Mouse (Mus musculus) ES-Bruce4 (cell line): ENCODE data around the gene Brsk2. TPM values are rescaled to one million over a fixed set of nuclear protein-coding genes. Genes with fewer than 3 reads are reported as not detected.

ENCODE experiments used
- H3K27ac ChIP-seq: 2 replicates; pipeline ENCODE4 v1.5.1; 2012; ENCODE audit warnings: low read length, inconsistent platforms; ENCODE audit not compliant: insufficient read depth
- H3K27me3 ChIP-seq: 2 replicates; pipeline ENCODE4 v1.6.1; 2012; ENCODE audit warnings: mild to moderate bottlenecking, low read length, inconsistent platforms; ENCODE audit not compliant: control insufficient read depth, poor library complexity, insufficient read depth, severe bottlenecking
- H3K36me3 ChIP-seq: 2 replicates; pipeline ENCODE4 v1.6.1; 2012; ENCODE audit warnings: inconsistent platforms, mild to moderate bottlenecking, low read length, moderate library complexity; ENCODE audit not compliant: control insufficient read depth, poor library complexity, insufficient read depth, severe bottlenecking
- H3K4me1 ChIP-seq: one replicate; pipeline ENCODE4 v1.8.1; 2011; ENCODE audit warnings: low read length; ENCODE audit not compliant: control insufficient read depth, insufficient read depth
- H3K4me3 ChIP-seq: 2 replicates; pipeline ENCODE4 v1.5.1; 2011; ENCODE audit warnings: low read depth, mild to moderate bottlenecking, low read length
- H3K9ac ChIP-seq: 2 replicates; pipeline ENCODE4 v1.6.1; 2012; ENCODE audit warnings: low read depth, mild to moderate bottlenecking, inconsistent platforms; ENCODE audit not compliant: poor library complexity, severe bottlenecking
- H3K9me3 ChIP-seq: replicated peaks from 2 replicates; pipeline ENCODE4 v1.6.1; 2012; ENCODE audit warnings: mild to moderate bottlenecking, low read length, inconsistent platforms; ENCODE audit not compliant: control insufficient read depth, poor library complexity, insufficient read depth, severe bottlenecking
- CTCF ChIP-seq: IDR thresholded peaks from one replicate; pipeline ENCODE4 v1.8.1; 2011; ENCODE audit warnings: low read depth, low read length
- EP300 ChIP-seq: IDR thresholded peaks from 2 replicates; pipeline ENCODE4 v1.6.1; 2011; ENCODE audit warnings: low read depth, low read length; ENCODE audit not compliant: insufficient read depth
- POLR2A ChIP-seq: IDR thresholded peaks from one replicate; pipeline ENCODE4 v1.8.1; 2011; ENCODE audit warnings: low read length; ENCODE audit not compliant: insufficient read depth
- polyA plus RNA-seq: library from polyadenylated mRNA; stranded (reverse); fragments of >200 nt; gene quantifications from 2 replicates; pipeline ENCODE4 v1.2.4, GENCODE M21; 2011; ENCODE audit warnings: low read depth; ENCODE audit not compliant: missing spikeins, insufficient read depth, insufficient read length

The Brsk2 gene
- polyA plus RNA-seq, 1 experiment, result 0.75 TPM

DNA sequence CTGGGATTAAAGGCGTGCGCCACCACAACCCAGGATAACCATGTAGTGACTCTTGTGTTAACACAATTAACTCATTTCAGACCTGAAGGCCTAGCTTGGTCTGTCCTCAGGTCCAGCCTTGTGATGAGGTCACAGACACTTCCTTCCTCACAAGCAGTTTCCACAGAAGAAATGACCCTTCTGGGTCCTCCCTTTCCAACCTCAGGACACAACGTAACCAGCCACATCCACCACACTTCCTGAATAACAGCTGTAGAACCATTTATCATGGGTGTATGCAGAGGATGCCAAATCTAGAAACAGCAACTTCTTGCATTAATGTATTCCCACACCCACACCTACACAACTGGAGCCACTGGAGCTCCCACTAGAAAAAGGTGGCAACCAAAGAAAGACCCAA lies 91.2 kb downstream of the Brsk2 start:
- Histone ChIP-seq H3K9ac (no peak overlapping the region), H3K27ac (no peak overlapping the region), H3K4me1 (no peaks in the 10 kb centered on the region), H3K9me3 (no peaks in the 10 kb centered on the region), H3K4me3 (no peak overlapping the region), H3K27me3 (no peaks in the 10 kb centered on the region), H3K36me3 (no peaks in the 10 kb centered on the region)
- TF ChIP-seq POLR2A (no peak), CTCF (no peak), EP300 (no peak)

DNA sequence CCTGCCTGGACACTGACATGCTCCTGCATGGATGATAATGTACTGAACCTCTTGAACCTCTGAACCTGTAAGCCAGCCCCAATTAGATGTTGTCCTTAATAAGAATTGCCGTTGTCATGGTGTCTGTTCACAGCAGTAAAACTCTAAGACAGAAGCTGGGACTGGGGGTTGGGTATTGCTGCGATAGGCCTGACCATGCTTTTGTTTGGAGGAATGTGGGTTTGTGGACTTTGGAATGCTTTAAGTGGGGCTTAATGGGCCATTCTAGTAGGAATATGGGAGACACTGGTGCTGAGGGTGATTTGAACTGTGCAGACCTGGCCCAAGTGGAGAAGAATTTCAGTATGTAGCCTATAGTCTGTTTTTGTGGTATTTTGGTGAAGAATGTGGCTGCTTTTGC lies 95.8 kb downstream of the Brsk2 start:
- TF ChIP-seq POLR2A (no peak), EP300 (no peak), CTCF (no peak)
- Histone ChIP-seq H3K4me1 (peaks cover 2% of the 10 kb centered on the region), H3K9me3 (no peaks in the 10 kb centered on the region), H3K36me3 (no peaks in the 10 kb centered on the region), H3K27ac (no peak overlapping the region), H3K27me3 (no peaks in the 10 kb centered on the region), H3K4me3 (no peak overlapping the region), H3K9ac (no peak overlapping the region)

DNA sequence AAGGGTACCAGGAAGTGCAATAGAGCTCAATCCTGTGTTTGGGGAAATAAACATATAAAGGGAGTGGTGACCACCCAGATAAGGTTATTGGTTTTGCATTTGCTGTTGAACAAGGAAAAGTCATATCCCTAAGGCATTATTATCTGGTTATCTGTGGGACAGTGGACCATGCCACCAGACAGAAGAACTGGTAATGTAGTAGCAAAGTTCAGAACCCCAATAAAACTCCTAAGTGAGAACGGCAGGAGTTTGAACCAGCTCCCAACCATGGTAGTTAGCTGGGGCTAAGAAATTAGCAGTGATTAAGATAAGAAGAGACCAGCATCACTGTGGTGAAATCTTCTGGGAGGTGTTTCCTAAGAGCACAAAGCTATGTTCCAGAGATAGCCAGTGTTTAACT lies 96.4 kb downstream of the Brsk2 start:
- no peaks in the 10 kb centered on the region for H3K9me3 ChIP-seq
- no peak overlapping the region for H3K4me3 ChIP-seq
- no peak for TF ChIP-seq CTCF
- H3K27me3 ChIP-seq, result no peaks in the 10 kb centered on the region
- H3K36me3 ChIP-seq, result no peaks in the 10 kb centered on the region
- no peak overlapping the region for H3K9ac ChIP-seq
- H3K4me1 ChIP-seq, result peaks cover 2% of the 10 kb centered on the region
- H3K27ac ChIP-seq, result no peak overlapping the region

DNA sequence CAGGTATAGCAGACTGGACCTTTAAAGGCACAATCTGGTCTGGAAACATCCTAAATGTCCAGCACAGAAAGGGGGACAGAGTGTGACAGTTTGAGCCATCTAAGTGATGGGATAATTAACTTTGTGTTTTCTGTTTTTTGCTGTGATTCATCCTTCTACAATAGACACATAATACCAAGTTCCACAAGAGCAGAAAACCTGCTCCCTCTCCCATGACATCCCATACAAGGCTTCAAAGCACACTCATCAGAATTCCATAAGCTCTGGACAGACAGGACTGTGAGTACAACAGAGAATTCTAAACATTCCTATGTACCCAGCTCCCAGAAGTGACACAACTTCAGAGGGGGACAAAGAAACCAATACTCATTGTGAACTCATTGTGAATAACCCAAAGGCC lies 101.0 kb downstream of the Brsk2 start:
- Histone ChIP-seq H3K36me3 (no peaks in the 10 kb centered on the region), H3K9ac (no peak overlapping the region), H3K4me1 (peaks cover 2% of the 10 kb centered on the region), H3K27me3 (no peaks in the 10 kb centered on the region), H3K4me3 (no peak overlapping the region), H3K9me3 (no peaks in the 10 kb centered on the region), H3K27ac (no peak overlapping the region)
- TF ChIP-seq POLR2A (no peak), EP300 (no peak), CTCF (no peak)

Other genes with a start within 250 kb of the Brsk2 start
- gene Muc5ac, start 160.8 kb upstream of the Brsk2 start, polyA plus RNA-seq, result not detected in 2 replicates
- gene Muc5b, start 110.7 kb upstream of the Brsk2 start, polyA plus RNA-seq, result not detected in 2 replicates
- gene Tollip, start 31.2 kb upstream of the Brsk2 start, polyA plus RNA-seq, result 44.9 and 47.1 TPM in 2 replicates
- 19.0 and 20.7 TPM in 2 replicates for gene Mob2, start 111.3 kb downstream of the Brsk2 start, polyA plus RNA-seq
- gene Dusp8, start 146.1 kb downstream of the Brsk2 start, polyA plus RNA-seq, result 2.0 and 2.3 TPM in 2 replicates
- gene Gm45618, start 171.0 kb downstream of the Brsk2 start, polyA plus RNA-seq, result not detected in 2 replicates
- gene Gm39115, start 186.3 kb downstream of the Brsk2 start, polyA plus RNA-seq, result not detected in 2 replicates
- not detected in 2 replicates for gene Gm45337, start 194.9 kb downstream of the Brsk2 start, polyA plus RNA-seq
- gene Gm29735, start 207.4 kb downstream of the Brsk2 start, polyA plus RNA-seq, result not detected in 2 replicates
- gene Gm4553, start 216.0 kb downstream of the Brsk2 start, polyA plus RNA-seq, result not detected in 2 replicates
- gene Krtap5-2, start 226.3 kb downstream of the Brsk2 start, polyA plus RNA-seq, result not detected in 2 replicates
- not detected in 2 replicates for gene Gm10153, start 240.6 kb downstream of the Brsk2 start, polyA plus RNA-seq